Mouse (Mus musculus) liver, embryonic 16.5 days (tissue): ENCODE results near the gene Nsd2. TPM values are rescaled to one million over a fixed set of nuclear protein-coding genes. Genes with fewer than 3 reads are reported as not detected.
"Not testable (repeated sequence)": the region's sequence is repeated elsewhere in the genome, so short reads cannot be mapped to it uniquely, and the experiment has no call there.

Experiments
- ATAC-seq: fragments of 200-750 bp; cut with Nextera tagmentation; 2 replicates; pipeline ENCODE4 v1.8.0; 2017; ENCODE audit warnings: low read depth, mild to moderate bottlenecking, moderate number of reproducible peaks, moderate library complexity
- H3K27ac ChIP-seq: fragments of 300-500 bp; sonication (generic); 2 replicates; pipeline ENCODE4 v1.5.1; 2014; ENCODE audit warnings: mild to moderate bottlenecking, low read length
- H3K27me3 ChIP-seq: fragments of 300-500 bp; sonication (generic); 2 replicates; pipeline ENCODE4 v1.6.1; 2014; ENCODE audit warnings: low read depth, low read length, mixed read lengths; ENCODE audit not compliant: control insufficient read depth, insufficient read depth
- H3K36me3 ChIP-seq: fragments of 300-500 bp; sonication (generic); 2 replicates; pipeline ENCODE4 v1.6.1; 2014; ENCODE audit warnings: mild to moderate bottlenecking; ENCODE audit not compliant: control insufficient read depth, insufficient read depth
- H3K4me1 ChIP-seq: fragments of 300-500 bp; sonication (generic); 2 replicates; pipeline ENCODE4 v1.6.1; 2014; ENCODE audit warnings: low read depth, low read length, mixed read lengths; ENCODE audit not compliant: control insufficient read depth
- H3K4me2 ChIP-seq: fragments of 300-500 bp; sonication (generic); 2 replicates; pipeline ENCODE4 v1.6.1; 2014; ENCODE audit warnings: low read depth, low read length, mixed read lengths
- H3K4me3 ChIP-seq: fragments of 300-500 bp; sonication (generic); 2 replicates; pipeline ENCODE4 v1.5.1; 2014; ENCODE audit warnings: low read depth, mild to moderate bottlenecking, low read length
- H3K9ac ChIP-seq: fragments of 300-500 bp; sonication (generic); 2 replicates; pipeline ENCODE4 v1.6.1; 2014; ENCODE audit warnings: low read depth, low read length
- H3K9me3 ChIP-seq: fragments of 300-500 bp; sonication (generic); replicated peaks from 2 replicates; pipeline ENCODE4 v1.6.1; 2016; ENCODE audit warnings: low read length; ENCODE audit not compliant: control insufficient read depth
- WGBS: fragments of 180-500 bp; shearing (Covaris S2); extraction: QIAGEN DNeasy Blood & Tissue Kit; methylation state at CpG from one replicate; pipeline ENCODE4 v1.1.7; 2014; ENCODE audit not compliant: insufficient replicate concordance; 5-methylcytosine and 5-hydroxymethylcytosine counted together
- polyA plus RNA-seq: library from polyadenylated mRNA; unstranded; fragments of >200 nt; fragmentation: Nextera tagmentation; extraction: Ambion mirVana; gene quantifications from 2 replicates; pipeline ENCODE4 v1.2.1, GENCODE M21; 2015

The Nsd2 gene
- polyA plus RNA-seq, 1 experiment from 2014 or later: 20.2 TPM

DNA sequence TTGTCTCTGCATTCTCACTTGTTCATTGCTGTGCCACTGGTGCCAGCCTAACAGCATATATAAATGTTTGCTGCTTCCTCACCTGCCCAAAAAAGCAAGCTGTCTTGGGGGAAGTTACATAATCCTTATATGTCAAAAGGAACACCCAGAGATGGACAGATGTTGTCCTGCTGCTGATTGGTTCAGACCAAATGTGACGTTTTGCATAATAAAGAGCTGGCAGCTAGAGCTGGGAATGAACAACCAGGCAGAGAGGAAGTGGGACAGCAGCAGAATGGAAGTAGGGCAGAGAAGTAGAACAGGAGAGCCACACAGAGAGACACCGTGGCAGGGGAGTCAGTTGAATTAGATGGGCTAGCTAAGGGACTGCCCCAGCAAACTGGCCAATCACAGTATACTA lies 111.9 kb downstream of the Nsd2 start:
- no peak overlapping the region for H3K4me2 ChIP-seq
- H3K4me1 ChIP-seq: peaks cover 22% of the 10 kb centered on the region
- H3K4me3 ChIP-seq: no peak overlapping the region
- ATAC-seq: no peak
- H3K27me3 ChIP-seq: no peaks in the 10 kb centered on the region
- H3K27ac ChIP-seq: no peak overlapping the region
- 61% methylated on average over 2 of the region's 2 CpGs for WGBS
- H3K9ac ChIP-seq: no peak overlapping the region
- H3K9me3 ChIP-seq: no peaks in the 10 kb centered on the region; the same call in 1 of the 2 replicates
- H3K36me3 ChIP-seq: peaks cover 14% of the 10 kb centered on the region

DNA sequence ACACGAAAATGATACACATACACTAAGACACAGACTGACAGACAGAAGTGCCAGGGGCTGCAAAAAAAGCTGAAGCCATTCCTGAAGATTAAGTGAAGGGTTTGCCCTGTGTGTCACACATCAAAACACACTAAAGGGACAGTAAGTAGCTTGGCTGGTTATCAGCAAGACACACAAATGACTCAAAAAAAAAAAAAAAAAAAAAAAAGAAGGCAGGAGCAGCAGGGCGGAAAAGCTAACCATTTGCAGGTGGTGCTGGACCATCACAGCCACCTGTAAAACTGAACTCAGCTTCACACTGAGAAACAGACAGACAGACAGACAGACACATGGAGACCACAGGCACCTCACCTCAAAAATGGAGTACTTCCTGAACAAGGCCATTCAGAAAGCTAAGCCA lies 113.6 kb downstream of the Nsd2 start:
- H3K36me3 ChIP-seq: peaks cover 11% of the 10 kb centered on the region
- ATAC-seq: no peak
- peak overlapping the region; percentile 55 for H3K9ac ChIP-seq
- no peaks in the 10 kb centered on the region; the same call in 1 of the 2 replicates for H3K9me3 ChIP-seq
- H3K27me3 ChIP-seq: no peaks in the 10 kb centered on the region
- H3K4me3 ChIP-seq: peak overlapping the region; percentile 98
- peaks cover 22% of the 10 kb centered on the region for H3K4me1 ChIP-seq
- H3K27ac ChIP-seq: peak overlapping the region; percentile 71
- 42% methylated on average over 2 of the region's 2 CpGs for WGBS
- peak overlapping the region; percentile 77 for H3K4me2 ChIP-seq

DNA sequence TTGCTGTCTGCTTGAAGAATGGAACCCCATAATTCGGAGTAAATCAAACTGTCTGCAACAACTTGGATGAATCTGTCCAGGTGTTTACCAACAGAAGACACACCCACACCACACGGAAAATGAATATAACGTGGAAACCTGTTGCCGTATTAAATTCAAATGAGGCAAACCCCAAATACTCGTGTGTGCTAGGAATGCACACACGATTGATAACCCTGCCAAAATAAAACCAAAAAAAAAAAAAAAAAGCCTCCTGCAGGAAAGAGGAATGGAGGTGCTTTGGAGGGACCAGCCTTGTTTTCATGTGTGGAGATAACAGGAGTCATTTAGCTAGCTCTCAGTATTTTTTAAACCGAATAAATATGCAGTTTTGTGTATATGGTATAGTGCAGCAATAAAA lies 114.4 kb downstream of the Nsd2 start:
- Histone ChIP-seq H3K4me3 (peak overlapping the region; percentile 98), H3K9me3 (no peaks in the 10 kb centered on the region), H3K9ac (peak overlapping the region; percentile 55; the same call in 1 of the 2 replicates), H3K36me3 (peaks cover 5% of the 10 kb centered on the region), H3K4me1 (peaks cover 22% of the 10 kb centered on the region), H3K27me3 (no peaks in the 10 kb centered on the region), H3K4me2 (peak overlapping the region; percentile 77), H3K27ac (peak overlapping the region; percentile 37)
- WGBS: 47% methylated on average over 7 of the region's 7 CpGs
- no peak for ATAC-seq

DNA sequence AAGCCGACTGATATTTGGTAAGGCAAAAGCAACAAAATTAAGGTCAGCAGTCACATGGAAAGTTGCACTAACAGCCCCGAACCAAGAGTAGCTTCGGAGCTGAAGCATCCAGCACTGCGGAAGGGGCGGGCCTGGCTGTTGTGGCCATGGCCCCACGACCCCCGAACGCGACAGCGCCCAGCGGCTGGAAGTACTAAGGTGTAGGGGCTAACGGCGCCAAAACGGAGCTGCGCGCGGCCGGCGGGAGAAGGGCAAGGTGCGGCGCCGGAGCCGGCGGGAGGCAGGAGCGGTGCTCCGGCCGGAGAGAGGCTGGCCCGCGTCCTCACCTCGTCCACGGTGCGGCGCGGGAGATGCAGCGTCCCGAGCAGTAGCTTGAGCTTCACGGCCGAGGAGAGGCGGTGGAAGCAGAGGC lies 115.2 kb downstream of the Nsd2 start:
- ATAC-seq: peak; percentile 45
- under 1% methylated on average over 39 of the region's 39 CpGs for WGBS
- no peaks in the 10 kb centered on the region for H3K9me3 ChIP-seq

DNA sequence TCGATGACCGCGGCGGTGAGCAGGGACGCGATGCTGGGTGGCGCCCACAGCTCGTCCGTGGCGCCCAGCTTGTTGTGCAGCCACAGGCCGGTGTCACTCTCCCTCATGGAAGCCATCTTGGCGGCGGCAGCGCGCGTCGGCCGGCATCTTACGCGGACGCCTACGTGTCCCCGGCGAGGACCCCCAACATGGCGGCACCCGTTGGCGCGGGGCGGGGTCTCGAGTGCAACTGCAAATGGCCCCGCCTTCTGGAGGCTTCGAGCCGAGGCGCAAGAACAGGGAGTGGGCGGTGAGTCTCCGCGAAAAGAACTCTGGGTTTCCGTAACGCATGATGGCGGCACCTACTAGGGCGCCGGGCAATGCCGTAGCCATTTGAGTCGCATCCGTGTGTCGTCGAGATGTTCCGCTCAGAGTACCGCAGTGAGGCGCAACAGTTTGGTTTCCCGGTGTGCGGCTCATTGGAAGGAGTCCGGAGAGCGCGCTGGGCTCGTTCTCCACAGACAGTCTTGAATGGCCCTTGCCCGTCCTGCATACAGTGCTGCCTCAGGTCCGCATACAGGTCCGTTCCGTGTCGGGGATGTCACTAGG lies 115.7 kb downstream of the Nsd2 start, which contains the start of gene Nelfa:
Gene Nelfa (minus strand): TSS at position 294 of the 588 bp plus-strand sequence.
- peaks cover 22% of the 10 kb centered on the region for H3K4me1 ChIP-seq
- H3K9ac ChIP-seq: peak within 1 kb of the TSS; percentile 96
- H3K27me3 ChIP-seq: no peaks in the 10 kb centered on the region
- no peaks in the 10 kb centered on the region for H3K9me3 ChIP-seq
- H3K4me3 ChIP-seq: peak within 1 kb of the TSS; percentile 98
- H3K4me2 ChIP-seq: peak within 1 kb of the TSS; percentile 77
- H3K27ac ChIP-seq: peak within 1 kb of the TSS; percentile 93
- ATAC-seq: peak; percentile 92
- H3K36me3 ChIP-seq: no peaks in the 10 kb centered on the region; the same call in 1 of the 2 replicates
- under 1% methylated on average over 61 of the region's 61 CpGs for WGBS

More for the DNA sequence above, 115.2 kb downstream of the Nsd2 start:
- no peaks in the 10 kb centered on the region for H3K27me3 ChIP-seq
- H3K4me2 ChIP-seq: peak overlapping the region; percentile 77
- H3K27ac ChIP-seq: peak overlapping the region; percentile 93
- peak overlapping the region; percentile 96 for H3K9ac ChIP-seq
- peaks cover 22% of the 10 kb centered on the region for H3K4me1 ChIP-seq
- no peaks in the 10 kb centered on the region; the same call in 1 of the 2 replicates for H3K36me3 ChIP-seq
- H3K4me3 ChIP-seq: peak overlapping the region; percentile 98

DNA sequence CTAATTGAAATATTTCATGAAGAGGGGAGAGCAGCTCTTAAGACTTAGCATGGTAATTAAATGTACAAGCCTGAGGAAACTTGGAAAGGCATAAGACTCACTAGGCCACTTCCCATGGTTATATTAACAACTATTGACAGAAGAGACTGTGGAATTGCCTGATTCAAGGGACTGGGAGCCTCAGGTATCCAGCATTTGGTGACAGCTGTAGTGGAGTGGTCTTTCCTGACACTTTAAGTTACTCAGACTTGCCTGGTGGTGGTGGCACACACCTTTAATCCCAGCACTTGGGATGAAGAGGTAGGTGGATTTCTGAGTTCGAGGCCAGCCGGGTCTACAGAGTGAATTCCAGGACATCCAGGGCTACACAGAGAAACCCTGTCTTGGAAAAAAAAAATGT lies 116.7 kb downstream of the Nsd2 start:
- no peaks in the 10 kb centered on the region for H3K9me3 ChIP-seq
- H3K27ac ChIP-seq: no peak overlapping the region
- H3K4me1 ChIP-seq: peaks cover 22% of the 10 kb centered on the region
- H3K27me3 ChIP-seq: no peaks in the 10 kb centered on the region
- WGBS: 93% methylated on average over 2 of the region's 2 CpGs
- no peak for ATAC-seq
- H3K9ac ChIP-seq: peak overlapping the region; percentile 96
- no peaks in the 10 kb centered on the region for H3K36me3 ChIP-seq
- H3K4me2 ChIP-seq: peak overlapping the region; percentile 77
- H3K4me3 ChIP-seq: peak overlapping the region; percentile 98

DNA sequence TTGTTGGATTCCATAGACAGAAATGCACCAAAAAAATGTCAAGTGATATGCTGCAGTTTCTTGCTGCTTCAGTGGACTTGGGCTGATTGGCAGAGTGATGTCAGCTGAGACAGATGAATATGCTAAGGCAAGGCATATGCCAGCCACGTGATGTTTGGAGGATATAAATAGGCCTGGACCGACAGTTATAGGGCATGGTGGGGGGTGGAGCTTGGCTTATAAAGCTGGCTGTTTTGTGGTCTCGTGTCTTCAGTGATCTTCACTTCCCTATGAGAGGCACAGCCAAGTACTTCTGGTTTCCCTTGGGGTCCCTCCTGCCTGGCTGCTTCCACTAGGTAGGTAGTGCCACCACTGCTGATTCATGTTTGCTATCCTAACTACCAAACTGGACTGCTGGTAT lies 117.9 kb downstream of the Nsd2 start:
- Histone ChIP-seq H3K4me3 (no peak overlapping the region), H3K36me3 (no peaks in the 10 kb centered on the region), H3K4me2 (no peak overlapping the region), H3K4me1 (peaks cover 20% of the 10 kb centered on the region), H3K27ac (no peak overlapping the region), H3K27me3 (no peaks in the 10 kb centered on the region), H3K9ac (no peak overlapping the region), H3K9me3 (no peaks in the 10 kb centered on the region)
- ATAC-seq: no peak
- WGBS: 45% methylated on average over 3 of the region's 3 CpGs

DNA sequence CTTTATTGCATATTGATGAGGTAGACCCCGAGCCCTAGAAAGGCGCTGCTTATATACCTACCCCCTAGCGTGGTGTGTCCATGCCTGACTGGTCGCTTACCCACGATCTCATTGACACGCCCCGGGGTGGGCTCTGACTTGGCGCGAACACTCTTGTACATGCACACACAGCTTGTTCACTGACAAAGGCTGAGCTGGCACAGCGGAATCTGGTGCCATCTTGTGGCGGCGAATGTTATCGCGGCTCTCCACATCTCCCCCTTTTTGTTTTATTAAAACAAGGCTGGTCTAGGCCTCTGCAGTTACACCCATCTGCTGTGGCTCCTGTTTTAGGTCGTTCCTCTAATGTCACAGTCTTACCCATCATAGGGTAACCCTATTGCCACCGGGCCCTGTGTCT lies 126.5 kb downstream of the Nsd2 start:
- not testable (repeated sequence) for ATAC-seq, H3K4me1 ChIP-seq, H3K4me2 ChIP-seq, H3K36me3 ChIP-seq, H3K9me3 ChIP-seq, H3K9ac ChIP-seq, H3K27me3 ChIP-seq, H3K4me3 ChIP-seq, H3K27ac ChIP-seq
- 80% methylated on average over 16 of the region's 16 CpGs for WGBS
